Mouse (Mus musculus) large intestine, adult 2 months (tissue): ENCODE measurements around the gene Tmem207. TPM values are rescaled to one million over a fixed set of nuclear protein-coding genes. Genes with fewer than 3 reads are reported as not detected.
"Not testable (repeated sequence)": the region's sequence is repeated elsewhere in the genome, so short reads cannot be mapped to it uniquely, and the experiment has no call there.

Experiments used
- DNase-seq: peaks from one replicate; pipeline ENCODE4 v3.0.0-alpha.2; 2012; ENCODE audit warnings: low read depth, low spot score
- WGBS: fragments of 180-500 bp; shearing (Covaris S2); methylation state at CpG from one replicate; pipeline ENCODE4 v1.1.7; 2018; 5-methylcytosine and 5-hydroxymethylcytosine counted together
- polyA plus RNA-seq: library from polyadenylated mRNA; depleted of rRNA; stranded (reverse); fragments of >200 nt; gene quantifications from 2 replicates; pipeline ENCODE4 v1.2.3, GENCODE M21; 2012; rRNA removed

Tmem207 gene
- not detected in 2 replicates for polyA plus RNA-seq

DNA sequence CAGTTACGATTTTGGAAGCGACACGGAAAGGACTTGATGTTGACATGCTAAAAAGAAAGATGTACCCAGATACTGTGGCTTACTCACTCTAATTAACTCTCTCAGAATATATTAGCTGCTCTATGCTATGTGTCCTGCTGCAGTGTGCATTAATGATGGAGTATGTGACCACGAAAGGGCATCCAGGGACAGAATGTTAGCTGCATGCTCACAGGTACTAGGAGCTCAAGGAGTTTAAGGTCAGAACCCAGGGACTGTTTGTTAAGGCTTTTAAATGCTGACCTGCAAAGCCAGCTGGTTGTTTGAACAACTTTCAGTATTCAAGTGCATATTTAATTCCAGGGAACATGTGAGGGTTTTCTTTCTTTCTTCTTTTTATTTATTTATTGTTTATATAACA is at the start of gene Tmem207:
TSS of gene Tmem207 (minus strand) at position 101 of the 400 bp plus-strand sequence.
- 84% methylated on average over 4 of the region's 4 CpGs for WGBS
- no peak for DNase-seq

DNA sequence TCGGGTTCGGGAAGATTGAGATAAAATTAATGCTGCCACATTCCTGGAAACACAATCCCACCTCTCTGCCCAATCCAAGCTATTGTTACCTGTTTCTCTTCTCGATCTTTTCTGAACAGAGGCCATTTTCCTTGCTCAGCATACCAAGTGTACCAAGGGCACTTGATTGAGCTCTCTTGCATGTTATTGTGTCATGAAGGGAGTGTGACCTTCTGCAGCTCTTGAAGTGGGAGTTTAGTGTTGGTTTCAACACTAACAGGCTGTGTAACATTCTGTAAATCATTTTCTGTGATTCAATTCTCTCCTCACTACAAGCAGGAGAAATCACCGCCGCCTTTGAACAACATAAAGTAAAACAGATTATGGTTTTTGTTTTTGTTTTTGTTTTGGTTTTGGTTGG is 47.6 kb upstream of the Tmem207 start:
- DNase-seq, result no peak
- whole genome bisulfite sequencing, result 91% methylated on average over 5 of the region's 5 CpGs

DNA sequence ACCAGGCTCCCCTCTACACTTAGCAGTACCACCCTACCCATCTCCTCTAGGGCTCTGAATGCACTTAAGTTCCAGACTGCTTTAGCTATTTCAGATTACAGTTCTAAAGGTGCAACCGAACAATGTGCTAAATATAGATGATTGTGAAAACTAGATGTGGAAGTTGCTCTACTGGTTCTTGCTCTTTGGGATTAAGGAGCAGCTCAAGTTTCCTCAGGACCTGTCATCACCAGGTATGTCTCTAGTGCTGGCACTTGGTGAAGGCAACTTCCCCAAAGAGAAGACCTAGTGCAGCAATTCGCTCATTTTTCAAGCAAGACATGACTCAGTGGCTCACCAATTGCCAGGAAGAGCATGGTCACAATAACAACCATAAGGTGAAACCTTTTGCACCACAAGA is 45.3 kb upstream of the Tmem207 start:
- 72% methylated on average over 2 of the region's 2 CpGs for WGBS
- no peak for DNase-seq

DNA sequence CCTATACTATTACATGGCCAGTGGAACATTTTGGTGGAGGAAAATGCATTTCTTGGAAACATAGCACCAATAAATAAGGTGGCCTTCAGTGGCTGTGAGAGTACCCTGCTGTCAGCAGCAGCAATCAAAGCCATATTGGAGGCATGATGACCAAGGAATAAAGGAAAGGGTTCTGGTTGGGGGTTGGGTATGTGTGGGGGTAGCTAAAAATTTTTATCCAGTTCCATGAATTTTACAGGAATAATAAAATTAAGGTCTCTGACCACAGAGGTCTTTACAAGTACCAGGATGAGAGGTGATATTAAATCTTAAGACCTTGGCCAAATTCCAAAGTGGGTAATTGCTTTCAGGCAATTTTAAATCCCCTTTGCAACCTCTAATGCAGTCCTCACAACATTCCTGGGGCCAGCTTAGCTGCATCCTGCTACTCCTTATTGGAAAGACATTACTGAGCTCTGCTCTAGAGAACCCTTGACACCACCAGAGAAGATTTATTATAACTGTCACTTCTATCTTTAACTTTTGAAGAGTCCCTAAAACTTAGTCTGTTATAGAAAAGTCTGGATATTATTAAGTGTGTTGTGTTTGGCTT is 42.9 kb upstream of the Tmem207 start:
- DNase-seq, result no peak

DNA sequence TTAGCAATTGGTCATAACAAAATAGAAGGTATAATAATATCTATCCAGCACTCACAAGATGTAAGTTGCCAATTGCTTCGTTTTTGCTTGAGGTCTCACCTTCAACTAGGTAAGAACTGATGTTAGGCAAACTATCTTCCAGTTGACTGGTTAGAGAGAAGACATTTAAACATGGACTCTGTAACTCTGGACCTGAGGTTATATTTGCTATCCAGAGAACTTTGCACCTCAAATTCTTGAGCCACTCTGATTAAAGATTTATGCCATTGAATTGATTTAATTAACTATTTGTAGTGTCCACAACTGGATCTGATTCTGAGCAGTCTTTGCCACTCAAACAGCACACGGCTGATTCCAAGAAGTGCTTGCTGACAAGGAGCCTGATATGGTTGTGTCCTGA is 36.2 kb upstream of the Tmem207 start:
- 73% methylated on average over 2 of the region's 2 CpGs for WGBS
- DNase-seq, result no peak

DNA sequence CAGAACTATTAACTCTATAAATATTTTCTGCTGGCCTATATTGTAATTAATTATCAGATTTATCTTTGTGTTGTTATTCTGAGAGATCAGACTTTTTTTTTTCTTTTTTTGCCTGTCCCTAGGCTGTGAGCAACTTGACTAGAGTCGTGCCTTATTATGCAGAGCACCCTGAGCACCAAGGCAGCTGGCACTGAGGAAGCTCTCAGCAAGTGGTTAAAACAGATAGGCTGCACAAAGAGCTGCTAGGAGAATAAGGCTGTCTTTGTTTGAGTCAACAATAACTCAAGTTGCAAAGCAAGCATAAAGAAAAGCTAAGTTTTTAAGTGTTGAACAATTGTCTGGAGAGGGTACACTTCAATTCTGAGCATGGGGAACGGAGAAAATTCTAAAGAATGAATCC is 35.2 kb upstream of the Tmem207 start:
- DNase-seq, result no peak
- WGBS, result 43% methylated on average over 2 of the region's 2 CpGs

DNA sequence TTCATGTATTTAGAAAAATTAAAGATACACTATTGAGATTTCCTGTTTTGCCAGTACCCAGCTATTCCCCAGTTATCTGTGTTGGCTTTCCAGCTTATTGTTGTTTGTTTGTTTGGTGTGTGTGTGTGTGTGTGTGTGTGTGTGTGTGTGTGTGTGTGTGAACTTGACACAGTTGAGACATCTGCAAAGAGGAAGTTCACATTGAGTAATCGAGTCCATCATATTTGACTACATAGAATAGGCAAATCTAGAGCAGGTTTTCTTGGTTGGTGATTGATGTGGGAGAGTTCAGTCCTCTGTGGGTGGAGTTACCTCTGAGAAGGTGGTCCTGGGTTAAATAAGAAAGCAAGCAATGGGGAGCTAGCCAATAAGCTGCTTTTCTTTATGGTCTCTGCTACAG is 32.2 kb upstream of the Tmem207 start:
- DNase-seq, result no peak
- WGBS, result 64% methylated on average over 1 of the region's 1 CpGs

DNA sequence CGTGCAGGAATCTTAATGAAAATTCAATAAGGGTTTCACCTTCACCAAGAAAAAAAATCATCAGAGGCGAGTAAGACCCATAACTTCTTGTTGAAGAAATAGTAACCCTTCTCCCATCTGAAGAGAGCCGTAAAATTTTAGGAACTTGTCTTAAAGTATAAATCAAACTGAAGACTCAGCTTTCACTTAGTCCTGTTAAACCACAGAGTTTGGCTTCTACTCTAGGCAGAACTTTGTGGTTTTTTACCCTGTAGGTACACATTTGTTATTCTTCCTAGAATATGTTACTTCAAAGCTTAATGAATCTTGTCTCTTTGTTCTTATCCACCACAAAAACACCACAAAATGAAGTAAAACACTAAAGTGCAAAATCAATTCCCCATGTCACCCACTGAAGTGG is 25.7 kb upstream of the Tmem207 start:
- no peak for DNase-seq
- 50% methylated on average over 3 of the region's 3 CpGs for WGBS

DNA sequence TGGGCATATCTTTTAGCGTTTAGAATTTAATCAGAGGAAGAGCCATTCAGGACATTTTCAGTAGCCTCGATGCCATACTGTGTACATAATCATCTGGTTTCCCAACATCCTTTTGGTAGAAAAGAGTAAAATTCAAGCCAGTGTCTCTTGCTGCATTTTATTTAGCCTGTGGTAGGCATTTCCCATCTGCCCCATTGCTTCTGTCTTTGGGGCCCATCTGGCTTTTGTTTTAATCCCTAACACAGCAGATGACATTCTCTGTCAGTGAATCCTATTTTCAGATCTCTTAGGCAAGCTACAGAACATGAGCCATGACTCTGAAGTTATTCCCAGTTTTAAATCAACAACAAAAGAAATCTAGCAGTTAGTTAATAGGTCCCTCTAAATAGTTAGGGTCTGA is 22.7 kb upstream of the Tmem207 start:
- 92% methylated on average over 2 of the region's 2 CpGs for WGBS

DNA sequence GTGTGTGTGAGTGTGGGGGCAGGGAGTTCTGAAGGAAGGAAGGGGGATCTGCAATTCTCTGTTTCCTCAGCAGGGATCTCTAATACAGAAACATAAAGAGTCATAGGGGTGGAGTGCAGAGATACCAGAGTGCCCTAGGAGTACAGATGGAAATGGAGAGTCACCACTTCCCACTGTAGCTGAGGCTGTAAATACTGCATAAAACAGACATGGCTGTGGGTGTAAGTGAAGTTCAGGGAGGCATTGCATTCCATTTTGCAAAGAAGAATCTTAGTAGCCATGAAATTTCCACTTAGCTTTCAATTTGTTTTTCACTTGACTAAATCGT is 20.3 kb upstream of the Tmem207 start:
- WGBS, result 67% methylated on average over 1 of the region's 1 CpGs
- no peak for DNase-seq

More for the DNA sequence above, 22.7 kb upstream of the Tmem207 start:
- DNase-seq, result no peak

DNA sequence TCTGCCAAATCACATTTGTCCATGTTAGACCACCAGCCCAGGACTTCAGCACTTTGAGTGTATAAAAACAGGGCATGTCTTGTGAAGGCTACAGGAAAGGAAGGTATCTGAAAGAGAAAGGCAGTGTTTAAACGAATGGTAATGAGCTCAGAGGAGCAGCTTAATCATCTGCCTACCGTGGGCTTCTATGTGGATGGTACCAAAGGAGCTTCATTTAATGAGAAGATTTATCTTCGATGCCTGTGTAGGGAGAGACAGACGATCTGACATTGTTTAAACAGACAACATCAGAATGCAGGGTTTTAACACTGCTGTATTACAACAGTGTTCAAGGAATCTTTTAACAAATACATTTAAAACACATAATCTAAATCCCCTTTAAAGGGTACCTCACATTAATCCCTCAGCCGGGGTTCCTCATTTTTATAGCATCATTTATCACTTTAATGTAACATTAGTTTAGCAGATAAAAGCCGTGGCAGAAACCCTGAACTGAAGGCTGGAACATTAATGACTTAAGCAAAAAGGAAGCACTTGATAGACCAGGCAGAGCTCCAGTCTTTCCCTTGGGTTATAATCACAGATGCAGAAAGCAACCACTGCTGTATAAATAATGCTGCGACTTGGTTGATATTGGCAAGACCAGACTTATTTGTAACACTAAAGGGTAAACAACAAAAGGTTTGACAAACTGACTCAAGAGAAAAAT is 19.8 kb upstream of the Tmem207 start:
- no peak for DNase-seq
- 22% methylated on average over 7 of the region's 7 CpGs for WGBS

DNA sequence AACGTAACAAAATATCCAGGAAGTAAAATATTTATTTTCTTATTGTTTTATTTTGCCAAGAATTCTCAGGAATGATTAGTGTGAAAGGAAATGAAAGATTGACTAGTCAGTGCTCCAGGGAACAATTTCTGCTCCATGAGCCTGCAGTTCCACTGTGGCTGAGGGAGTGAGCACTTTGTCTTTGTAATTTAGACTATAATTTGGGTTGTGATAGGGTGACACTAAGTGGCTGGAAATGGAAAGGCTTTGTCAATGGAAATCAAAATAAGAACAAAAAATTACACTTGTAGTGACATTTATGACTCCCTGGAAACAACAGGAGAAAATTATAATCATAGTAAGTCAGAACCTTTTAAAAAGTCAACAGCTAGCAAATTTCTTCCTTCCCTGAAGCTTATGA is 5.7 kb upstream of the Tmem207 start:
- no peak for DNase-seq
- WGBS, result 76% methylated on average over 1 of the region's 1 CpGs

DNA sequence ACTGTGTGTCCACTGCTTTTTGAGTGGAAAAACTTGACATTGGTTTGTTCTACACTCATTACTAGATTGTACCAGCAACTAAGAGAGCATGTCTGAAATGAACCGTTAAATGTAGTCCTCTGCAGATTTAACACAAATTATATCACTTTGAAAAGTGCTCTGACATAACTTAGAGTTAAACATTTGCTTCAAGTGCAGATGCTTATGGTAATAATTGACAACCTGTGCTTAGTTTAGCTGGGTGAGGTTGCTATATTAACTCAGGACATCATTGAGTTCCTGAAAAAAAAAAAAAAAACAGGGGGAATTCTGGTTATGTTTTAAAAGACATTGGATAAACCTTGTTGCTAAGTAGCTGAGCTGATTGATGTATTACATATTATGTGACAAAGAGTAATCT is 3.9 kb upstream of the Tmem207 start:
- no peak for DNase-seq
- WGBS, result 37% methylated on average over 1 of the region's 1 CpGs

DNA sequence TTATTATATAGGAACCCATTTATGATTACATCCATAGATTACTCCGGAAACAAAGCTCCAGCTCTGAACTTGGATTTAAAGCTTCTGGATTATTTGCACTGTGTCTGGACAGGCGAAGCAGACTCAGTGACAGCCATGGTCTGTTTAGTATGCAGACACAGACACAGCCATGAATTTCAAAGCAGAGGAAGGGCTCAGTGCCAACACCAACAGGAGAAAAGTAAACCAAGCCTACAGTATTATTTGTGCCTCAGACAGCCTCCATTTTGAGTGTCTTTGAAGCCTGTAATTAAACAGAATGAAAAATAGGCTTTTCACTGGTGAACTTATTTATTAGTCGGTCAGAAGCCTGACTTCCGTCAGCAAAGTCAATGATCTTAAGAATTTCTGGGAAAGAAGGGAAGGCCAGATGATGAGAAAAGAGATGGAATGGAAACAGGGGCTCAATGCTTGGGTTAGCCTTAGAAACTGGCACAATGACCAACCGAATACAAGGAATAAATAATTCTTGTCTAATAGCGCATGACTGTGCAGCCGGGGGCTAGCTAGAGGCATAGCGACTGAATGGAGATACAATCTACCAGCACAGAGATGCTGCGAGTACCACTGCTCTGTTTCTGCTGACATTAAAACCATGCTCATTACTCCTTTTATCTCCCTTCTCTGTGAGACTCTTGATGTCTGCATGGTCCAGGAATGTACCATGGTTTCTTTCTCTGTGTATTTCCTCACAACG is 1.5 kb upstream of the Tmem207 start:
- WGBS, result 72% methylated on average over 10 of the region's 10 CpGs

DNA sequence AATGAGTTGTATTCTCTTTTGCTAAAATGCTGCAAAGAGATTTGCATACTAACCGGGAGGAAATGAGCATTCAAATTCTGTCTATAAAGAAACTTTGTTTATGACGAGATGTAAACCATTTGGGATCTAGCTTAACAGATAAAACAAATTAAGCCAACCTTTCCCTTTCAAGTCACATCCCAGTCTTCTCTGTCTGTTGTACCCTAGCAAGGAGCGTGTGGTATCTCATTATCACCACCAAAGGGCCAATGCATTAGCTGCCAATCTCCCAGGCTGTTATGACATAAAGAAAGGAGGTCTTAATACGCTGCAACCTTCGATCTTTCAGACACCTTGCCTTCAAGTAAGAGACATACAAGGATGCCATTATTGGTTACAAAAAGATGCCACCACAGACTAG is 737 bp downstream of the Tmem207 start:
- DNase-seq, result no peak
- WGBS, result 78% methylated on average over 5 of the region's 5 CpGs

More for the DNA sequence above, 1.5 kb upstream of the Tmem207 start:
- no peak for DNase-seq

DNA sequence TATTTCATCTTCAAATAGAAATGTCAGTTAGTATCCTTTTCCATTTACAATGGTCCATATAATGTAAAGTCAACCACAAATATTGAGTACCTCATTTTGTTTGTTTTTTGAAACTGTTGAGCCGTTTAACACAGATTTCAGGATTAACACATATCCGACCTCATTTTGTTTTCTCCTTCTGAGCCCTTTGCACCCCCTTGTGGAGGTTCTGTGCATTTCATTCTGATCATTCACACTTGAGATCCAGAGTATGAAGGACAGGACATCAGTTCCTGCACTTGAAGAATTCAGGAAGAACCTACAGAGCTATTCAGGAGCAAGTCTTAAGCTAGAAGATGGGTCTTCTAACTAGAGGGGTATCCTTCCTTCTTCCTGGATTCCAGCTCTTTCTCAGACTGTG is 7.0 kb downstream of the Tmem207 start:
- WGBS, result 38% methylated on average over 2 of the region's 2 CpGs
- DNase-seq, result no peak

DNA sequence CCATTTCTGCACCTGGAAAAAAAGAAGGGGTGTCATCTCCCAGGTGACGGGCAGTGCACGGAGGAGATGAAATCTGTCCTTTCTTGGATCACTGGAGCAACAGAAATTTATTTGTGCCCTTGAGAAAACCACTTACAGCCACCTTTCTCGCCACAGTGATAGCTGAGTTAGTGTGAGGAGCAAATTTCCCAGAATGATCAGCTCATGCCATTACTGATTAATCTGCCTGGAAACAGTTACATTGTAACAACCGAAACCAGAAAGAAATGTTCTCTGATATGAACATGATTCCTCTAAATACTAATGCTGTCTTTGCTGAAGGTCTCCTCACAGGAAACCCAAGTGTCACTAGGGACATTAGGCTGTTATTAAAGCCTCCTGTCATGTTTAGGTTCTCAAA is 21.6 kb downstream of the Tmem207 start:
- DNase-seq, result no peak

DNA sequence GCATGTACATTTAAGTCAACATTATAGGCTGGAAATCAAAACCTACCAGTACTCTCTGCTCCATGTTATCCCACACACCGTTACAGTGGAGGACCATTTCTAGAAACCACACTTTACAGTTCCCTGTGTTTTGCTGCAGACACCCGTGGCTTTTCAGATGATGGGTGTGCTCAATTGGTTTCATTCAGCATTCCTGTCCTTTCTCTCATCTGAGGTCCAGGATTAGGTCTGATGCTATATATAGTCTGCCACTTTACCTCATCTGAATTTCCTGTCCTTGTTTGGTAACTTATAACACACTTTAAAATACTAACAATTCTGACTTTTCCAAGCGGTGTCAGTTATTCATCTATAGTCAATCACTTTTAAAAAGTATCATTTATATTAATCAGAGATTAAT is 25.8 kb downstream of the Tmem207 start:
- DNase-seq, result no peak
- 70% methylated on average over 3 of the region's 3 CpGs for WGBS

More for the DNA sequence above, 21.6 kb downstream of the Tmem207 start:
- 71% methylated on average over 4 of the region's 4 CpGs for WGBS

DNA sequence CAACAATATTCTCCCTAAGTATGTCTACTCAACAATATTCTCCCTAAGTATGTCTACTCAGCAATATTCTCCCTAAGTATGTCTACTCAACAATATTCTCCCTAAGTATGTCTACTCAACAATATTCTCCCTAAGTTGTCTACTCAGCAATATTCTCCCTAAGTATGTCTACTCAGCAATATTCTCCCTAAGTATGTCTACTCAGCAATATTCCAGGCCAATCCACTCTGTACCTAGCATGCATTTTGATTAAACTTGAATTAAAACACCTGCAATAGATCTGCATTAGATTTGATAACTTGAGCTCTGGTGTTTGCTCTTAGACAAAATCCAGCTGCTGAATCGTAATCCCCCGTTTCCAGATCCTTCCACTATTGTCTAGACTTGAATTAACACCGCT is 26.9 kb downstream of the Tmem207 start:
- 84% methylated on average over 3 of the region's 3 CpGs for WGBS
- DNase-seq, result not testable (repeated sequence)

DNA sequence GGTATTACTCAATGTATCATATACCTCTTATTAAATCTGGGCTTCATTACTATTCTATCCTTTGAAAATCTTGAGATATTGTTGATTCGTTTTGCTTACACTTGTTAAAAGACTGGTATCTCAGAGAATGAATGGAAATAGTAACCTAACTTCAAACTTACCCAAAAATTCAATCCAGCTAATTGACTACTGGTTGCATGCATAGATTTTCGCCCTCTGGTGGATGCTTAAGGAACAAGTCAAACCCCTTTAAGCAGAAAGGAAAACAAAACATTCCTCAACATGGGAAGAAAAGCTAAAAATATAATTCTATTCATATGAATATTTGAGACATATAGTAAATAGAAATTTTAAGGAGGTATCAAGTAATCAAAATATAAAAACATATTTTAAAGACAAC is 30.8 kb downstream of the Tmem207 start:
- DNase-seq, result no peak
- WGBS, result 12% methylated on average over 2 of the region's 2 CpGs

DNA sequence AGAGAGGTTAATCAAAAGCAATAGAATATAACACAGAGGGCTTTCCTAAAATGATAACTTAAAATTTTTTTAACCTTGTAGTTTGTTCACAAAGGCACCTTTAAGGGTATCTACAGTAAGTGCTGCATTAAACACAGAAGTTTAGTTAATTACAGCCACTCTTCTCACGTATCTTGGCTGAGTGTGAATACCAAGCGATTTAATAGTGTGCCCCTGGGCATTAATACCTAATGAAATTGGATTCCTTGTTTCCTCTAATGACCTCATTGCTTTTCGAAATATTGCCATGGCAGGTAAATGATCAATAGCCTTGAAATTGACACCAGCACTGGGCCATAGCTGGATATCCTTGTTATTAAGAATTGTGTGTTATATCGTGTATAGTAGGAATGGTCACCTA is 55.3 kb downstream of the Tmem207 start:
- WGBS, result 89% methylated on average over 4 of the region's 4 CpGs
- no peak for DNase-seq
